Mouse (Mus musculus) liver, embryonic 13.5 days (tissue): ENCODE measurements around the gene Hyou1. TPM values are rescaled to one million over a fixed set of nuclear protein-coding genes. Genes with fewer than 3 reads are reported as not detected.
A peak's percentile ranks its signal among the peaks of the same experiment; 100 is the strongest.
"Not testable (repeated sequence)": the region's sequence is repeated elsewhere in the genome, so short reads cannot be mapped to it uniquely, and the experiment has no call there.

Experiments used
- ATAC-seq: fragments of 200-750 bp; cut with Nextera tagmentation; 2 replicates; pipeline ENCODE4 v1.8.0; 2017; ENCODE audit warnings: low read depth, mild to moderate bottlenecking, moderate number of reproducible peaks, moderate library complexity
- DNase-seq: peaks from one replicate; pipeline ENCODE4 v3.0.0; 2022
- H3K27ac ChIP-seq: fragments of 300-500 bp; sonication (generic); 2 replicates; pipeline ENCODE4 v1.5.1; 2015; ENCODE audit warnings: moderate library complexity, mild to moderate bottlenecking, inconsistent platforms
- H3K27me3 ChIP-seq: fragments of 300-500 bp; sonication (generic); 2 replicates; pipeline ENCODE4 v1.6.1; 2015; ENCODE audit warnings: mild to moderate bottlenecking, inconsistent platforms
- H3K36me3 ChIP-seq: fragments of 300-500 bp; sonication (generic); 2 replicates; pipeline ENCODE4 v1.6.1; 2015; ENCODE audit warnings: mild to moderate bottlenecking, inconsistent platforms
- H3K4me1 ChIP-seq: fragments of 300-500 bp; sonication (generic); replicated peaks from 2 replicates; pipeline ENCODE4 v1.6.1; 2015; ENCODE audit warnings: inconsistent platforms
- H3K4me2 ChIP-seq: fragments of 300-500 bp; sonication (generic); 2 replicates; pipeline ENCODE4 v1.6.1; 2015; ENCODE audit warnings: inconsistent platforms, mild to moderate bottlenecking, moderate library complexity
- H3K4me3 ChIP-seq: fragments of 300-500 bp; sonication (generic); replicated peaks from 2 replicates; pipeline ENCODE4 v1.5.1; 2015; ENCODE audit warnings: mild to moderate bottlenecking, inconsistent platforms
- H3K9ac ChIP-seq: fragments of 300-500 bp; sonication (generic); 2 replicates; pipeline ENCODE4 v1.6.1; 2015; ENCODE audit warnings: mild to moderate bottlenecking, inconsistent platforms
- H3K9me3 ChIP-seq: fragments of 300-500 bp; sonication (generic); replicated peaks from 2 replicates; pipeline ENCODE4 v1.6.1; 2016; ENCODE audit warnings: inconsistent platforms
- WGBS: fragments of 180-500 bp; shearing (Covaris S2); methylation state at CpG from one replicate; pipeline ENCODE4 v1.1.7; 2015; ENCODE audit not compliant: insufficient replicate concordance; 5-methylcytosine and 5-hydroxymethylcytosine counted together
- polyA plus RNA-seq: library from polyadenylated mRNA; unstranded; fragments of >200 nt; fragmentation: Nextera tagmentation; extraction: Ambion mirVana; gene quantifications from 2 replicates; pipeline ENCODE4 v1.2.1, GENCODE M21; 2015

Gene Hyou1
- polyA plus RNA-seq, result 15.8 and 19.0 TPM in 2 replicates

DNA sequence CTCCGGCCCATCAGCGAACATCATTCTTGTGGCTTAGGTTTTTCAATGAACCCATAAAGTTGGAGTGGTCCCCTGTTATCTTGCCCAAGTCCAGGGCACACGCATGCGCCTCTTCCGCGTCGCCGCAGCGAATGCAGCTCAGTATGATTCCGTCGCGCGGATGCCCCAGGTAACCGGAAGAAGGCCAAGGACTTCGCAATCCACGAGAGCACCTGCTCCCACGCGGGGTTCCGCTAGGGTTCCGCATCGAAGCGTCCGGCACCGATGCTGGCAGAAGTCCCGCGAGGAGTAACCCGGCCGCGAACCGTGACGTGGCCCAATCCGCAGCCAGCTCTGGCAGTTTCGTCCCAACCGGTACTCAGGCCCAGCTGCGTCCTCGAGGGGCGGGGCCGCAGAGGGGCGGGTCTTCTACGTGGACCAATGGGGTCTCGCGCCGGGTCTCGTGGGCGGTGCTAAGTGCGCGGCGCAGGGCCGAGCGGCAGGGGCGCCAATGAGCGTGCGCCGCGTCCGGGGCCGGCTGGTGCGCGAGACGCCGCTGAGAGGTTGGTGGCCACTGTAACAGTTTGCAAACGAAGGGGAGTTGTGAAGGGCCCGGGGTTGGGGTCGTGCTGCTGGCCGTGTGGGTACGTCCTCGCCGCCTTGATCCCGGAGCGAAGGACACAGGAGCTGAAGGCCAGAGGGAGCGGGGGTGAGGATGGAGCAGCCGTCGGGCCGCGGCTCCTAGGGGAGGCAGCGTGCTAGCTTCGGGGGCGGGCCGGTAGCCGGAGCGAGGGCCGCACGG is at the start of gene Hyou1:
Gene Hyou1 (plus strand): TSS at position 437 of the 781 bp plus-strand sequence.
- H3K27ac ChIP-seq, result peak within 1 kb of the TSS; percentile 85
- H3K4me1 ChIP-seq, result peaks cover 29% of the 10 kb centered on the region
- DNase-seq, result peak; percentile 99
- peak within 1 kb of the TSS; percentile 83 for H3K4me3 ChIP-seq
- ATAC-seq, result peak; percentile 94
- no peaks in the 10 kb centered on the region for H3K9me3 ChIP-seq
- WGBS, result under 1% methylated on average over 83 of the region's 83 CpGs
- H3K4me2 ChIP-seq, result peak within 1 kb of the TSS; percentile 97
- peak within 1 kb of the TSS; percentile 89 for H3K9ac ChIP-seq
- H3K36me3 ChIP-seq, result peaks cover 38% of the 10 kb centered on the region
- no peaks in the 10 kb centered on the region for H3K27me3 ChIP-seq

GRCm38 (mm10) chr9:44330736-44331135 is 48.6 kb upstream of the Hyou1 start:
- Histone ChIP-seq H3K36me3 (peaks cover 65% of the 10 kb centered on the region), H3K27me3 (no peaks in the 10 kb centered on the region), H3K4me1 (peaks cover 47% of the 10 kb centered on the region), H3K4me2 (no peak overlapping the region), H3K9me3 (no peaks in the 10 kb centered on the region), H3K9ac (peak overlapping the region; percentile 23; the same call in 1 of the 2 replicates), H3K4me3 (no peak overlapping the region), H3K27ac (0 out of 2 replicates have a peak overlapping the region, but pooled peaks have one; percentile 8)
- DNase-seq (no peak), ATAC-seq (no peak)
- 85% methylated on average over 6 of the region's 6 CpGs for WGBS

- H3K4me1 ChIP-seq, result peaks cover 46% of the 10 kb centered on the region
- H3K9ac ChIP-seq, result peak overlapping the region; percentile 72
- no peaks in the 10 kb centered on the region for H3K27me3 ChIP-seq
- peak overlapping the region; percentile 50 for H3K4me3 ChIP-seq
- WGBS, result 92% methylated on average over 13 of the region's 13 CpGs
- no peak for DNase-seq
- peak overlapping the region; percentile 91 for H3K27ac ChIP-seq
- H3K36me3 ChIP-seq, result peaks cover 86% of the 10 kb centered on the region
- no peak for ATAC-seq
- H3K4me2 ChIP-seq, result peak overlapping the region; percentile 66
- no peaks in the 10 kb centered on the region for H3K9me3 ChIP-seq
These were observed 46.2 kb upstream of the Hyou1 start for GRCm38 (mm10) chr9:44332918-44333638.

GRCm38 (mm10) chr9:44334396-44335330 is 44.6 kb upstream of the Hyou1 start, which contains the start of gene H2afx:
TSS of gene H2afx (plus strand) at chr9:44334694.
- WGBS, result under 1% methylated on average over 88 of the region's 91 CpGs
- peak within 1 kb of the TSS; percentile 97 for H3K9ac ChIP-seq
- peak within 1 kb of the TSS; percentile 78 for H3K4me2 ChIP-seq
- H3K27me3 ChIP-seq, result no peaks in the 10 kb centered on the region
- H3K27ac ChIP-seq, result peak within 1 kb of the TSS; percentile 99
- peak; percentile 86 for ATAC-seq
- H3K9me3 ChIP-seq, result no peaks in the 10 kb centered on the region
- peaks cover 48% of the 10 kb centered on the region for H3K4me1 ChIP-seq
- H3K4me3 ChIP-seq, result peak within 1 kb of the TSS; percentile 80
- DNase-seq, result peak; percentile 99
- peaks cover 88% of the 10 kb centered on the region for H3K36me3 ChIP-seq

- Histone ChIP-seq H3K9ac (peak overlapping the region; percentile 97), H3K4me2 (peak overlapping the region; percentile 78), H3K9me3 (no peaks in the 10 kb centered on the region), H3K4me1 (peaks cover 52% of the 10 kb centered on the region), H3K4me3 (peak overlapping the region; percentile 80), H3K27ac (peak overlapping the region; percentile 99), H3K27me3 (no peaks in the 10 kb centered on the region), H3K36me3 (peaks cover 88% of the 10 kb centered on the region)
- peak; percentile 16 for ATAC-seq
- peak; percentile 63 for DNase-seq
- WGBS, result 0% methylated on average over 50 of the region's 50 CpGs
These were observed 43.8 kb upstream of the Hyou1 start for GRCm38 (mm10) chr9:44335331-44336092.

- Histone ChIP-seq H3K4me3 (peak overlapping the region; percentile 80), H3K27ac (peak overlapping the region; percentile 99), H3K9ac (peak overlapping the region; percentile 97), H3K4me2 (peak overlapping the region; percentile 78), H3K4me1 (peaks cover 49% of the 10 kb centered on the region), H3K27me3 (no peaks in the 10 kb centered on the region), H3K36me3 (peaks cover 88% of the 10 kb centered on the region), H3K9me3 (no peaks in the 10 kb centered on the region)
- DNase-seq (no peak), ATAC-seq (no peak)
- WGBS, result under 1% methylated on average over 5 of the region's 5 CpGs
These were observed 43.2 kb upstream of the Hyou1 start for GRCm38 (mm10) chr9:44336093-44336406.

GRCm38 (mm10) chr9:44336513-44336912 is 42.8 kb upstream of the Hyou1 start:
- H3K27me3 ChIP-seq, H3K9me3 ChIP-seq, ATAC-seq, DNase-seq: not testable (repeated sequence)
- Histone ChIP-seq H3K36me3 (peaks cover 88% of the 10 kb centered on the region), H3K27ac (peak overlapping the region; percentile 99), H3K9ac (peak overlapping the region; percentile 97), H3K4me2 (peak overlapping the region; percentile 78), H3K4me3 (peak overlapping the region; percentile 80), H3K4me1 (peaks cover 49% of the 10 kb centered on the region)
- 28% methylated on average over 4 of the region's 4 CpGs for WGBS

GRCm38 (mm10) chr9:44336964-44337363 is 42.3 kb upstream of the Hyou1 start:
- H3K27ac ChIP-seq, result peak overlapping the region; percentile 99
- peak overlapping the region; percentile 78 for H3K4me2 ChIP-seq
- H3K9ac ChIP-seq, result peak overlapping the region; percentile 97
- H3K27me3 ChIP-seq, result no peaks in the 10 kb centered on the region
- H3K4me3 ChIP-seq, result peak overlapping the region; percentile 80
- H3K9me3 ChIP-seq, result no peaks in the 10 kb centered on the region
- H3K4me1 ChIP-seq, result peaks cover 49% of the 10 kb centered on the region
- 49% methylated on average over 3 of the region's 3 CpGs for WGBS
- DNase-seq (no peak), ATAC-seq (no peak)
- H3K36me3 ChIP-seq, result peaks cover 86% of the 10 kb centered on the region

- no peak for ATAC-seq
- H3K36me3 ChIP-seq, result peaks cover 80% of the 10 kb centered on the region
These were observed 41.7 kb upstream of the Hyou1 start for GRCm38 (mm10) chr9:44337436-44338169.

GRCm38 (mm10) chr9:44338574-44338973 is 40.7 kb upstream of the Hyou1 start:
- peak overlapping the region; percentile 99 for H3K27ac ChIP-seq
- peak overlapping the region; percentile 78 for H3K4me2 ChIP-seq
- ATAC-seq (no peak), DNase-seq (no peak)
- H3K9ac ChIP-seq, result peak overlapping the region; percentile 97
- H3K4me1 ChIP-seq, result peaks cover 48% of the 10 kb centered on the region
- WGBS, result 71% methylated on average over 5 of the region's 5 CpGs
- peaks cover 70% of the 10 kb centered on the region for H3K36me3 ChIP-seq
- H3K4me3 ChIP-seq, result peak overlapping the region; percentile 80
- H3K9me3 ChIP-seq, result no peaks in the 10 kb centered on the region
- no peaks in the 10 kb centered on the region for H3K27me3 ChIP-seq

More at GRCm38 (mm10) chr9:44337436-44338169, 41.7 kb upstream of the Hyou1 start:
- peak overlapping the region; percentile 80 for H3K4me3 ChIP-seq
- H3K27me3 ChIP-seq, result no peaks in the 10 kb centered on the region
- H3K9me3 ChIP-seq, result no peaks in the 10 kb centered on the region
- H3K27ac ChIP-seq, result peak overlapping the region; percentile 99
- no peak for DNase-seq
- peak overlapping the region; percentile 78 for H3K4me2 ChIP-seq
- peak overlapping the region; percentile 97 for H3K9ac ChIP-seq
- peaks cover 51% of the 10 kb centered on the region for H3K4me1 ChIP-seq
- WGBS, result 67% methylated on average over 9 of the region's 9 CpGs
